Mouse (Mus musculus): Measurements from ENCODE around the gene 1810013L24Rik. TPM values are rescaled to one million over a fixed set of nuclear protein-coding genes. Genes with fewer than 3 reads are reported as not detected.
A peak's percentile ranks its signal among the peaks of the same experiment; 100 is the strongest.
"Not testable (repeated sequence)": the region's sequence is repeated elsewhere in the genome, so short reads cannot be mapped to it uniquely, and the experiment has no call there.

Gene 1810013L24Rik
- polyA plus RNA-seq, 1 experiment = 29.5 TPM

DNA sequence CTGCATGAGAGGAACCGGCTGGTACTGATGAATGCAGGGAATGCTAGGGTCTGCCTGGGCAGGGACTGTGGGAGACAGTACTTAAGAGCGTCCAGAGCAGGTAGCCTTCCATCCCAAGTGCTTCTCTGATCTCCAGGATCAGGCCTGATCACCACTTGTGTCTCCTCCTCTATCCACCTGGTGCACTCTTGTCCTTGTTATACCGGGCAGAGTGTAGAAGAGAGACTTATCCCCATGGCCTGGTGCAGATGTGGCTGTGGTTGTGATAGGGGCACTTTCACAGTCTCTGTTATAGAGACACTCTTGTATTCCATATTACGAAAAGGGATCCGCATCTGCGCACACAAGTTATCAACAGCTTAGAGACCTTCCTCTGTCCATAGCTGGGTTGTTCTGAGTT lies 41.5 kb downstream of the 1810013L24Rik start:
- H3K4me3 ChIP-seq (ENCODE audit: control insufficient read depth, insufficient read depth, low read length) = no peak overlapping the region
- no peaks in the 10 kb centered on the region for H3K4me1 ChIP-seq (replicated peaks; ENCODE audit: control insufficient read depth, insufficient read depth, low read length)
- DNase-seq = no peak
- H3K36me3 ChIP-seq (ENCODE audit: control insufficient read depth, insufficient read depth, low read length) = no peaks in the 10 kb centered on the region
- H3K27ac ChIP-seq (ENCODE audit: control insufficient read depth, insufficient read depth, low read length) = no peak overlapping the region
- TF ChIP-seq CTCF (IDR thresholded peaks at IDR 0.05; ENCODE audit: borderline replicate concordance, control insufficient read depth, extremely low read depth, insufficient read depth, low read length, poor library complexity) (no peak), POLR2A (IDR thresholded peaks at IDR 0.05; ENCODE audit: control insufficient read depth, extremely low read depth, insufficient read depth, low read length, poor library complexity) (no peak)
- H3K27me3 ChIP-seq (ENCODE audit: control insufficient read depth, insufficient read depth, low read length) = no peaks in the 10 kb centered on the region
- WGBS = 91% methylated on average over 6 of the region's 6 CpGs

DNA sequence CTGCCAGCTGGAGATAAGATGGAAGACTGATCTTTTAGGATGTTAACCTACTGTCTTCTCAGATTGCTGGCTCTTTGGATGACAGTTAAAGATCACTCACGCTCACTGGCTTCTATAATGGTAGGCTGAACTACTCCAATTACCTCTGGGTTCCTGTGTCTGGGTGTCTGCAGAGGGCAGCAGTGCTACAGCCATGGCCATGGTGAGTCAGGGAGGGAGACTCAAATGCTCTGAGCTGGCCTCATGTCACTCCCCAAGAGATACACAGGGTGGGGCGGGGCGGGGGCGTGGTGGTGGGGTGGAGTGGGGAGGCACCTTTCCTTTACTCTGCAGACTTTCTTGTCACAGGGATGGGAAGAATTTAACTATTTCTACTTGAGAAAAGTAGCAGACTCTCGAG lies 42.1 kb downstream of the 1810013L24Rik start:
- Histone ChIP-seq H3K4me3 (ENCODE audit: control insufficient read depth, insufficient read depth, low read length) (no peak overlapping the region), H3K27me3 (ENCODE audit: control insufficient read depth, insufficient read depth, low read length) (no peaks in the 10 kb centered on the region), H3K4me1 (replicated peaks; ENCODE audit: control insufficient read depth, insufficient read depth, low read length) (no peaks in the 10 kb centered on the region), H3K27ac (ENCODE audit: control insufficient read depth, insufficient read depth, low read length) (no peak overlapping the region), H3K36me3 (ENCODE audit: control insufficient read depth, insufficient read depth, low read length) (no peaks in the 10 kb centered on the region)
- DNase-seq = no peak
- TF ChIP-seq POLR2A (IDR thresholded peaks at IDR 0.05; ENCODE audit: control insufficient read depth, extremely low read depth, insufficient read depth, low read length, poor library complexity) (no peak), CTCF (IDR thresholded peaks at IDR 0.05; ENCODE audit: borderline replicate concordance, control insufficient read depth, extremely low read depth, insufficient read depth, low read length, poor library complexity) (no peak)
- 74% methylated on average over 5 of the region's 5 CpGs for WGBS

DNA sequence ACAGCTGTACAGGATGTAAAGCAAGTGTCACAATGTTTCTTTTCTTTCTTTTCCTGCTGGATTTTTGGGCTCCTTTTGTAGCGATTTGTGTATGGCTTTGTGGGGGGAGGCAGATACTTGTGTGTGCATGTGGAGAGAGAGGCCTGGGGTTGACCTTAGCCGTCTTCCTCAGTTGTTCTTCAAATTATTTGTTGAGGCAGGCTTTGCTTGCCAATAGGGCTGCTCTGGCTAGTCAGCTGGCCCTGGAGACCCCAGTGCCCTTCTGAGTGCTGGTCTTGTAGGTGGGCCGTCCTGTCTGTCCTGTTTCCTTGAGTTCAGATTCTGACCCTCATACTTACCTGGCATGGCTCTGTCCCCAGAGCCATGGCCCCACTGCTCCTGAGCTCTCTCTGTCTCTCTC lies 42.6 kb downstream of the 1810013L24Rik start:
- TF ChIP-seq CTCF (IDR thresholded peaks at IDR 0.05; ENCODE audit: borderline replicate concordance, control insufficient read depth, extremely low read depth, insufficient read depth, low read length, poor library complexity) (no peak), POLR2A (IDR thresholded peaks at IDR 0.05; ENCODE audit: control insufficient read depth, extremely low read depth, insufficient read depth, low read length, poor library complexity) (no peak)
- H3K27me3 ChIP-seq (ENCODE audit: control insufficient read depth, insufficient read depth, low read length) = no peaks in the 10 kb centered on the region
- H3K4me3 ChIP-seq (ENCODE audit: control insufficient read depth, insufficient read depth, low read length) = no peak overlapping the region
- no peaks in the 10 kb centered on the region for H3K36me3 ChIP-seq (ENCODE audit: control insufficient read depth, insufficient read depth, low read length)
- no peak overlapping the region for H3K27ac ChIP-seq (ENCODE audit: control insufficient read depth, insufficient read depth, low read length)
- WGBS = 92% methylated on average over 3 of the region's 3 CpGs
- DNase-seq = no peak
- no peaks in the 10 kb centered on the region for H3K4me1 ChIP-seq (replicated peaks; ENCODE audit: control insufficient read depth, insufficient read depth, low read length)

GRCm38 (mm10) chr16:8880076-8880475 lies 50.2 kb downstream of the 1810013L24Rik start:
- DNase-seq = no peak
- no peak for TF ChIP-seq CTCF (IDR thresholded peaks at IDR 0.05; ENCODE audit: borderline replicate concordance, control insufficient read depth, extremely low read depth, insufficient read depth, low read length, poor library complexity)
- whole genome bisulfite sequencing = 81% methylated on average over 5 of the region's 5 CpGs
- Histone ChIP-seq H3K27me3 (ENCODE audit: control insufficient read depth, insufficient read depth, low read length) (no peaks in the 10 kb centered on the region), H3K4me1 (replicated peaks; ENCODE audit: control insufficient read depth, insufficient read depth, low read length) (no peaks in the 10 kb centered on the region), H3K36me3 (ENCODE audit: control insufficient read depth, insufficient read depth, low read length) (no peaks in the 10 kb centered on the region), H3K27ac (ENCODE audit: control insufficient read depth, insufficient read depth, low read length) (no peak overlapping the region), H3K4me3 (ENCODE audit: control insufficient read depth, insufficient read depth, low read length) (no peak overlapping the region)

DNA sequence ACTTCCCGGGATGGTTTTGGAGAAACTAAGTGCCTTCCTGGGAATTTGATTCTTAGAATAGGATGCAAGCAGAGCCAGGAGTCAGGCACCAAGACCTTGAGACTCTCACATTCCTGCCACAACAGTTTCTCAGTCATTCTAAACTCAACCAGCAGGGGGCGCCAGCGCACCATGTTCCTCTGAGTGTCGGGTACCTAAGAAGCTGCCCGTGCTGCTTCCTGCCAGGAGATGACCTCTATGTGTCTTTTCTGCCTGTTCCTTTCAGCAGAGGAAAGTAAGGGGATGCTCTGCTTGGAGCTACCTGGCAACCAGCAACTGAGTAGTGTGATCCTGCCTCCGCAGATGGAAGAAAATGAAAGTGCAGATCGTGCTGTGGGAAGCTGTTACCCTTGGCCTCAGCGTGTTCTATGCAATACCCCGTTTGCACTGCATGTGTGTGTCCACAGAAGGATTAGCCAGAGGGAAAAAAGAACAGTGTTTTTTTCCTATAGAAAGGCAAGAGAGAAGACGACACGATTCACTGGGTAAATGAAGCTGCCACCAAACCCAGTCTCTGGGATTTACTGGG lies 53.9 kb downstream of the 1810013L24Rik start:
- DNase-seq = peak; percentile 83
- Histone ChIP-seq H3K36me3 (ENCODE audit: control insufficient read depth, insufficient read depth, low read length) (no peaks in the 10 kb centered on the region), H3K4me3 (ENCODE audit: control insufficient read depth, insufficient read depth, low read length) (0 out of 2 replicates have a peak overlapping the region, but pooled peaks have one; percentile 5), H3K27ac (ENCODE audit: control insufficient read depth, insufficient read depth, low read length) (no peak overlapping the region), H3K4me1 (replicated peaks; ENCODE audit: control insufficient read depth, insufficient read depth, low read length) (no peaks in the 10 kb centered on the region), H3K27me3 (ENCODE audit: control insufficient read depth, insufficient read depth, low read length) (no peaks in the 10 kb centered on the region)
- WGBS = 42% methylated on average over 11 of the region's 11 CpGs
- peak; percentile 87 for TF ChIP-seq CTCF (IDR thresholded peaks at IDR 0.05; ENCODE audit: borderline replicate concordance, control insufficient read depth, extremely low read depth, insufficient read depth, low read length, poor library complexity)
- TF ChIP-seq POLR2A (IDR thresholded peaks at IDR 0.05; ENCODE audit: control insufficient read depth, extremely low read depth, insufficient read depth, low read length, poor library complexity) = no peak

DNA sequence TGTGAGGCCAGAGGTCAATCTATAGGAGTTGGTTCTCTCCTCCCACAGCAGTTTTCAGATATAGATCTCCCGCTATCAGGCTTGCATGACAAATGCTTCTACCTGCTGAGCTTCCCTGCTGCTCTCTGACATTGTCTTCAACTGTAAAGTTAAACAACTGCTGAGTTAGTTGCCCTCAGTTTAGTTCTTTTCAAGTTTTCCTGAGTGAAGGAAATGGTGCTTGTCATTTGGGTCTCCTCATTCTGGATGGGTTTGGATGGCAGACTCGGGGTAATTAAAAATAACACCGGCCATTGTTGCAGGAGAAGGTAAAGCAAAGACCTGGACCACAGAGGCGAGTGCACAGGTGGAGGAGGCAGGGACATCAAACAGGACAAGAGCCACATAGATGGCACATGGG lies 64.3 kb downstream of the 1810013L24Rik start:
- H3K4me3 ChIP-seq (ENCODE audit: control insufficient read depth, insufficient read depth, low read length); H3K36me3 ChIP-seq (ENCODE audit: control insufficient read depth, insufficient read depth, low read length); H3K4me1 ChIP-seq (replicated peaks; ENCODE audit: control insufficient read depth, insufficient read depth, low read length); H3K27ac ChIP-seq (ENCODE audit: control insufficient read depth, insufficient read depth, low read length); H3K27me3 ChIP-seq (ENCODE audit: control insufficient read depth, insufficient read depth, low read length); DNase-seq: not testable (repeated sequence)
- WGBS = 71% methylated on average over 4 of the region's 4 CpGs

- no peak for DNase-seq
- no peak for TF ChIP-seq CTCF (IDR thresholded peaks at IDR 0.05; ENCODE audit: borderline replicate concordance, control insufficient read depth, extremely low read depth, insufficient read depth, low read length, poor library complexity)
- no peak for TF ChIP-seq POLR2A (IDR thresholded peaks at IDR 0.05; ENCODE audit: control insufficient read depth, extremely low read depth, insufficient read depth, low read length, poor library complexity)
- Histone ChIP-seq H3K4me3 (ENCODE audit: control insufficient read depth, insufficient read depth, low read length) (no peak overlapping the region), H3K36me3 (ENCODE audit: control insufficient read depth, insufficient read depth, low read length) (no peaks in the 10 kb centered on the region), H3K27me3 (ENCODE audit: control insufficient read depth, insufficient read depth, low read length) (no peaks in the 10 kb centered on the region), H3K4me1 (replicated peaks; ENCODE audit: control insufficient read depth, insufficient read depth, low read length) (no peaks in the 10 kb centered on the region), H3K27ac (ENCODE audit: control insufficient read depth, insufficient read depth, low read length) (no peak overlapping the region)
- WGBS = 86% methylated on average over 4 of the region's 4 CpGs
Measured at GRCm38 (mm10) chr16:8895301-8895700, 65.4 kb downstream of the 1810013L24Rik start.

- not testable (repeated sequence) for DNase-seq; H3K4me1 ChIP-seq (replicated peaks; ENCODE audit: control insufficient read depth, insufficient read depth, low read length); H3K27ac ChIP-seq (ENCODE audit: control insufficient read depth, insufficient read depth, low read length); H3K27me3 ChIP-seq (ENCODE audit: control insufficient read depth, insufficient read depth, low read length); H3K4me3 ChIP-seq (ENCODE audit: control insufficient read depth, insufficient read depth, low read length); H3K36me3 ChIP-seq (ENCODE audit: control insufficient read depth, insufficient read depth, low read length)
- 32% methylated on average over 2 of the region's 2 CpGs for WGBS
Measured at GRCm38 (mm10) chr16:8906115-8906514, 76.2 kb downstream of the 1810013L24Rik start.
